Mouse (Mus musculus) megakaryocyte, embryonic 14.5 days (primary cell): ENCODE results near the gene Fut1. TPM values are rescaled to one million over a fixed set of nuclear protein-coding genes. Genes with fewer than 3 reads are reported as not detected.

Experiments used
- H3K27me3 ChIP-seq: replicated peaks from 2 replicates; pipeline ENCODE3; 2012; ENCODE audit warnings: inconsistent platforms
- H3K36me3 ChIP-seq: replicated peaks from 2 replicates; pipeline ENCODE3; 2012; ENCODE audit warnings: low read length, inconsistent platforms, mixed read lengths
- H3K4me1 ChIP-seq: 2 replicates; pipeline ENCODE4 v1.6.1; 2012; ENCODE audit warnings: inconsistent platforms
- H3K4me3 ChIP-seq: replicated peaks from 2 replicates; pipeline ENCODE3; 2012; ENCODE audit warnings: moderate library complexity, mild to moderate bottlenecking, inconsistent platforms
- H3K9me3 ChIP-seq: 2 replicates; pipeline ENCODE4 v1.6.1; 2012; ENCODE audit warnings: inconsistent platforms
- FLI1 ChIP-seq: IDR thresholded peaks from 2 replicates; pipeline ENCODE4 v1.6.1; 2012; ENCODE audit warnings: low read length, inconsistent platforms, mixed read lengths
- GATA1 ChIP-seq: IDR thresholded peaks from 3 replicates; pipeline ENCODE4 v1.6.1; 2012; ENCODE audit warnings: mixed read lengths, low read length, inconsistent platforms, borderline replicate concordance
- polyA plus RNA-seq: library from polyadenylated mRNA; stranded (reverse); fragments of >175 nt; gene quantifications from 2 replicates; pipeline ENCODE4 v1.2.3, GENCODE M21; 2012; ENCODE audit warnings: low replicate concordance; ENCODE audit not compliant: insufficient read depth

Gene Fut1
- 1.1 TPM in 1 of 2 replicates, not detected in the other for polyA plus RNA-seq

GRCm38 (mm10) chr7:45617042-45617695 lies at the start of gene Fut1:
Fut1 (plus strand) TSS chr7:45617289.
- H3K4me1 ChIP-seq = peaks cover 19% of the 10 kb centered on the region
- no peaks in the 10 kb centered on the region for H3K9me3 ChIP-seq
- H3K27me3 ChIP-seq = peaks cover 62% of the 10 kb centered on the region
- TF ChIP-seq GATA1 (no peak), FLI1 (no peak)
- no peaks in the 10 kb centered on the region for H3K36me3 ChIP-seq
- H3K4me3 ChIP-seq = no peak within 1 kb of the TSS

GRCm38 (mm10) chr7:45567780-45568516 lies 49.1 kb upstream of the Fut1 start:
- Histone ChIP-seq H3K4me3 (peak overlapping the region; percentile 91), H3K27me3 (no peaks in the 10 kb centered on the region), H3K9me3 (no peaks in the 10 kb centered on the region), H3K36me3 (peaks cover 11% of the 10 kb centered on the region), H3K4me1 (peaks cover 78% of the 10 kb centered on the region)
- TF ChIP-seq GATA1 (no peak; the same call in 2 of the 3 replicates), FLI1 (no peak)

GRCm38 (mm10) chr7:45568601-45569473 lies 48.3 kb upstream of the Fut1 start:
- Histone ChIP-seq H3K4me3 (peak overlapping the region; percentile 91), H3K9me3 (no peaks in the 10 kb centered on the region), H3K36me3 (peaks cover 18% of the 10 kb centered on the region), H3K27me3 (no peaks in the 10 kb centered on the region), H3K4me1 (peaks cover 83% of the 10 kb centered on the region)
- TF ChIP-seq FLI1 (no peak), GATA1 (no peak)

DNA sequence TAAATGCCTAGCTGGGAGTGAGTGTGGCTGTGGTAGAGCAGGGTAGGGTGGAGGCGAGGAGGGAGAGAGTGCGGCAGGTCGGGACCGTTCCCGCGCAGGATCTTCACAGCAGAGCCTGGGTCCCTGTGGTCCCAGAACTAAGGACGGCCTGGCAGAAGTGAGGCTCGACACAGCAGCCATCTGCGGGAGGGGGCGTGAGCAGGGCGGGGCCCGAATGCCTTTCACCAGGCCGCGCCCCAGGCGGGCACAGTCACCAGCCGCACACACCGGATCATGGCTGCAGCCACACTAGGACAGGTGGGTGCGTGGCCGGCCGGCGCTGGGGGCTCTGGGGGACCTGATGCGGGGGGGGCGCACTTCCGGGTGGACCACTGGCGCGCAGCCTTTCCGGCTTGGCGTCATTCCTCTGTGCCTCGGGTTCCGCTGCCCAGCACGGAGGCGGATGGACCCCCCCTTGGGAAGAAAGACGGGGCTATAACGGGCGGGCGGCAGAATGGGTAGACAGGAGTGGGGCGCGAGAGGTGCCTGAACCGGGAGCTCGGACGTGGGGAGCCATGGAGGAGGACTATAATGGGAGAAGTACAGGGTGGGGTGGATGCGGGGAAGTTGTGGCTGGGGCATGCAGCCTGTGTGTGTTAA lies 46.9 kb upstream of the Fut1 start, which contains the start of gene Bcat2:
TSS of gene Bcat2 (plus strand) at position 51 of the 639 bp plus-strand sequence.
- H3K4me3 ChIP-seq = peak within 1 kb of the TSS; percentile 95

GRCm38 (mm10) chr7:45571966-45572365 lies 45.1 kb upstream of the Fut1 start:
- Histone ChIP-seq H3K36me3 (peaks cover 46% of the 10 kb centered on the region), H3K4me3 (peak overlapping the region; percentile 95), H3K9me3 (no peaks in the 10 kb centered on the region), H3K4me1 (peaks cover 76% of the 10 kb centered on the region), H3K27me3 (no peaks in the 10 kb centered on the region)
- no peak for TF ChIP-seq FLI1
- TF ChIP-seq GATA1 = no peak

More for the DNA sequence above, 46.9 kb upstream of the Fut1 start, which contains the start of gene Bcat2:
- peaks cover 32% of the 10 kb centered on the region for H3K36me3 ChIP-seq
- no peaks in the 10 kb centered on the region for H3K9me3 ChIP-seq
- no peaks in the 10 kb centered on the region for H3K27me3 ChIP-seq
- TF ChIP-seq FLI1 (no peak), GATA1 (no peak)
- peaks cover 91% of the 10 kb centered on the region for H3K4me1 ChIP-seq

- Histone ChIP-seq H3K36me3 (peaks cover 60% of the 10 kb centered on the region), H3K27me3 (no peaks in the 10 kb centered on the region), H3K9me3 (no peaks in the 10 kb centered on the region), H3K4me1 (peaks cover 56% of the 10 kb centered on the region), H3K4me3 (no peak overlapping the region)
- no peak for TF ChIP-seq GATA1
- TF ChIP-seq FLI1 = no peak
These were observed 43.1 kb upstream of the Fut1 start for GRCm38 (mm10) chr7:45573954-45574353.

DNA sequence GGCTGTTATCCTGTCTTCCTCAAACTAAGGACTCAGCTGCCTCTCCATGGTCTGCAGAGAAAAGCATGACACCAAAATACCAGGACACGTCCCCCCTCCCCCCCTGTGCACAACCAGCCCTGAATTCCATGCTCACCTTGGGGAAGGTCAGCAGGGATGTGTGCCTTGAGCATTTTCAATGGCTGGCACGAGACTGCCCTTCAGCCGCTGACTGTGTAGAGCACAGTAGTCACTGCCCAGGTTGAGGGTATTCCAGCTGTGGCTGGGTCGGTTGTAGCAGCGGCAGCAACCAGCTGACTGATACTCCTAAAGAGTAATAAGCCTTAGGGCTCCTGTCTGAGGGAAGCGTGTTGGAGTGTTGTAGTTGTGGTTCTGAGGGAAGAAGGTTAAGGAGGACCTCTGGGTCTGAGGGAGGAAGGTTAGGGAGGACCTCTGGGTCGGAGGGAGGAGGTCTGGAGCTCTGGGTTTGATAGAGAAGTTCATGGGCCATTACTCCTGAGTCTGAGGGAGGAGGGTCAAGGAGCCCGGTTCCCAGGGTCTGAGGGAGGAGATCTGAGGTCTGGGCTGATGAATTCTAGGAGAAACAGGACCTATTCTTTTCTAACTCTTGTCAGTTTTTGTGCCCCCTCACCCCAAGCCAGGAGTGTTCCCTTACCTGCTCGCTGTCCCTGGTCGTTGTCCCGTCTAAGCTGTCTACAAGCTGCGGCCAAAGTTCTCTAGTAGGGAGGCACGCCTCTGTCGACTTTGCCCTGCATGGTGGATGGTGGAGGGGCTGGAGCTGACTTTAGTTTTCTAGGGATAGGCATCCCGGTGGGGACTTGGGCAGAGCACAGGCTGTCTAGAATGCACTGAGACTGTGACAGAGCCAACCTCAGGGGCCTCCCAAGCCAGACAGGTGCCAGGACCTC lies 42.4 kb upstream of the Fut1 start:
- H3K4me3 ChIP-seq = no peak overlapping the region
- H3K9me3 ChIP-seq = no peaks in the 10 kb centered on the region
- H3K36me3 ChIP-seq = peaks cover 64% of the 10 kb centered on the region
- H3K4me1 ChIP-seq = peaks cover 49% of the 10 kb centered on the region
- H3K27me3 ChIP-seq = no peaks in the 10 kb centered on the region
- TF ChIP-seq FLI1 = no peak
- TF ChIP-seq GATA1 = no peak

- H3K27me3 ChIP-seq = no peaks in the 10 kb centered on the region
- no peaks in the 10 kb centered on the region; the same call in 1 of the 2 replicates for H3K9me3 ChIP-seq
- TF ChIP-seq GATA1 (no peak), FLI1 (no peak)
- peaks cover 91% of the 10 kb centered on the region for H3K36me3 ChIP-seq
- peaks cover 11% of the 10 kb centered on the region for H3K4me1 ChIP-seq
- H3K4me3 ChIP-seq = no peak overlapping the region
These were observed 31.2 kb upstream of the Fut1 start for GRCm38 (mm10) chr7:45585923-45586322.
